Comparison of ENCODE assay signal across 8 mouse cellular contexts in genomic region chr5:20944961-20945748, GRCm38 (mm10). TPM values are rescaled to one million over a fixed set of nuclear protein-coding genes. Genes with fewer than 3 reads are reported as not detected.
DNase-seq lines count a peak whose midpoint lies in the region; ATAC-seq and TF ChIP-seq lines count a peak whose summit lies in the region.

No protein-coding gene starts in this region.

- TF ChIP-seq POLR2A in kidney, adult 2 months (IDR thresholded peaks at IDR 0.05; ENCODE audit: low read depth, low read length): no peak

- H3K9me3 ChIP-seq in limb, embryonic 10.5 days (replicated peaks): no peaks in the 10 kb centered on the region
- H3K9me3 ChIP-seq in forebrain, embryonic 15.5 days: no peaks in the 10 kb centered on the region

- peaks cover 20% of the 10 kb centered on the region for H3K4me1 ChIP-seq in kidney, adult 2 months (ENCODE audit: control insufficient read depth, insufficient read depth, low read length)
- peaks cover 20% of the 10 kb centered on the region for H3K4me1 ChIP-seq in limb, embryonic 10.5 days
- H3K4me1 ChIP-seq in forebrain, embryonic 15.5 days: peaks cover 25% of the 10 kb centered on the region

- no peak overlapping the region for H3K4me2 ChIP-seq in forebrain, embryonic 15.5 days (replicated peaks)

- no peak overlapping the region for H3K9ac ChIP-seq in forebrain, embryonic 15.5 days (replicated peaks)

- 53% methylated on average over 13 of the region's 13 CpGs for WGBS in kidney, adult 2 months
- 87% methylated on average over 13 of the region's 13 CpGs for WGBS in limb, embryonic 10.5 days
- WGBS in forebrain, embryonic 15.5 days: 80% methylated on average over 13 of the region's 13 CpGs

- H3K27me3 ChIP-seq in kidney, adult 2 months (replicated peaks; ENCODE audit: control insufficient read depth, insufficient read depth, low read length): no peaks in the 10 kb centered on the region
- H3K27me3 ChIP-seq in limb, embryonic 10.5 days (ENCODE audit: low read depth, poor library complexity, severe bottlenecking): no peaks in the 10 kb centered on the region
- H3K27me3 ChIP-seq in forebrain, embryonic 15.5 days: no peaks in the 10 kb centered on the region

- DNase-seq in kidney, adult 2 months: peak; percentile 31
- no peak for DNase-seq in kidney, adult 8-10 months
- DNase-seq in limb, embryonic 10.5 days (ENCODE audit: low spot score): no peak
- DNase-seq in natural killer cell, adult 2 months (ENCODE audit: low spot score in 2 of 2): peak; percentile 73 to 82
- no peak for DNase-seq in adipocyte (ENCODE audit: low spot score)
- DNase-seq in embryo, embryonic 9.5 days (ENCODE audit: extremely low spot score): no peak

- TF ChIP-seq CTCF in kidney, adult 2 months (conservative IDR thresholded peaks at IDR 0.05; ENCODE audit: insufficient read depth, insufficient read length, low read depth, low read length): no peak

- 0 out of 2 replicates have a peak, but pooled peaks have one; percentile 53 for ATAC-seq in erythroblast, adult 5-6 weeks (replicated peaks; ENCODE audit: low FRiP score, poor library complexity, severe bottlenecking)
- ATAC-seq in forebrain, embryonic 15.5 days (replicated peaks): no peak

- no peaks in the 10 kb centered on the region for H3K36me3 ChIP-seq in kidney, adult 2 months (ENCODE audit: control insufficient read depth, insufficient read depth, low read length)
- no peaks in the 10 kb centered on the region for H3K36me3 ChIP-seq in limb, embryonic 10.5 days
- H3K36me3 ChIP-seq in forebrain, embryonic 15.5 days: no peaks in the 10 kb centered on the region

- no peak overlapping the region for H3K4me3 ChIP-seq in kidney, adult 2 months (ENCODE audit: insufficient read depth, low read depth, low read length)
- no peak overlapping the region for H3K4me3 ChIP-seq in limb, embryonic 10.5 days
- no peak overlapping the region for H3K4me3 ChIP-seq in forebrain, embryonic 15.5 days

- H3K27ac ChIP-seq in kidney, adult 2 months (ENCODE audit: insufficient read depth, low read depth, low read length): peak overlapping the region; percentile 66
- H3K27ac ChIP-seq in limb, embryonic 10.5 days: 0 out of 2 replicates have a peak overlapping the region, but pooled peaks have one; percentile 11
- H3K27ac ChIP-seq in forebrain, embryonic 15.5 days (replicated peaks): no peak overlapping the region

RNA-seq across cellular contexts. Expression of gene Rsbn1l, which starts 11.0 kb away (rescaled TPM):
- polyA plus RNA-seq in kidney, adult 2 months (2012; rRNA removed): 3.2 and 3.9 TPM in 2 replicates
- total RNA-seq in erythroblast, adult 5-6 weeks (2015; ENCODE audit: low replicate concordance): 22.5 and 27.6 TPM in 2 replicates
- 28.9 and 43.9 TPM in 2 replicates for total RNA-seq in erythroblast, adult 5-6 weeks (2017; ENCODE audit: low replicate concordance)
- polyA plus RNA-seq in limb, embryonic 10.5 days (2016; fragmentation: Nextera tagmentation; extraction: Ambion mirVana): 4.5 and 4.9 TPM in 2 replicates
- 5.5 and 5.9 TPM in 2 replicates for polyA plus RNA-seq in forebrain, embryonic 15.5 days (2015; fragmentation: Nextera tagmentation; extraction: Ambion mirVana)

Comparison
In these comparisons a context has a peak if more than half of its experiments do, and no peak if none do; other contexts are left out.
1. DNase-seq: peak in kidney, adult 2 months (single experiment) and natural killer cell, adult 2 months (2 of 2); none in kidney, adult 8-10 months (0 of 2), limb, embryonic 10.5 days (single experiment), adipocyte (single experiment) and embryo, embryonic 9.5 days (single experiment).